Mouse (Mus musculus) lung, embryonic 15.5 days (tissue): ENCODE data around the gene Prkag2. TPM values are rescaled to one million over a fixed set of nuclear protein-coding genes. Genes with fewer than 3 reads are reported as not detected.
A peak's percentile ranks its signal among the peaks of the same experiment; 100 is the strongest.

Experiments used
- ATAC-seq: fragments of 200-750 bp; cut with Nextera tagmentation; 2 replicates; pipeline ENCODE4 v1.8.0; 2017; ENCODE audit warnings: moderate number of reproducible peaks, borderline replicate concordance; ENCODE audit not compliant: low FRiP score, low TSS enrichment; ENCODE audit errors: extremely low read depth
- H3K27ac ChIP-seq: fragments of 300-500 bp; sonication (generic); 2 replicates; pipeline ENCODE4 v1.5.1; 2015; ENCODE audit warnings: moderate library complexity, mild to moderate bottlenecking, inconsistent platforms
- H3K27me3 ChIP-seq: fragments of 300-500 bp; sonication (generic); 2 replicates; pipeline ENCODE4 v1.6.1; 2015; ENCODE audit warnings: inconsistent platforms
- H3K36me3 ChIP-seq: fragments of 300-500 bp; sonication (generic); 2 replicates; pipeline ENCODE4 v1.6.1; 2015; ENCODE audit warnings: inconsistent platforms
- H3K4me1 ChIP-seq: fragments of 300-500 bp; sonication (generic); 2 replicates; pipeline ENCODE4 v1.6.1; 2015; ENCODE audit warnings: inconsistent platforms
- H3K4me2 ChIP-seq: fragments of 300-500 bp; sonication (generic); 2 replicates; pipeline ENCODE4 v1.6.1; 2015; ENCODE audit warnings: inconsistent platforms, mild to moderate bottlenecking, moderate library complexity
- H3K4me3 ChIP-seq: fragments of 300-500 bp; sonication (generic); 2 replicates; pipeline ENCODE4 v1.5.1; 2015; ENCODE audit warnings: mild to moderate bottlenecking, inconsistent platforms
- H3K9ac ChIP-seq: fragments of 300-500 bp; sonication (generic); 2 replicates; pipeline ENCODE4 v1.6.1; 2015; ENCODE audit warnings: inconsistent platforms
- H3K9me3 ChIP-seq: fragments of 300-500 bp; sonication (generic); 2 replicates; pipeline ENCODE4 v1.6.1; 2016; ENCODE audit warnings: inconsistent platforms
- WGBS: fragments of 180-500 bp; shearing (Covaris S2); methylation state at CpG from one replicate; pipeline ENCODE4 v1.1.7; 2015; 5-methylcytosine and 5-hydroxymethylcytosine counted together
- polyA plus RNA-seq: library from polyadenylated mRNA; unstranded; fragments of >200 nt; fragmentation: Nextera tagmentation; extraction: Ambion mirVana; gene quantifications from 2 replicates; pipeline ENCODE4 v1.2.1, GENCODE M21; 2015

Prkag2 gene
- polyA plus RNA-seq, 1 experiment from 2014 or later, result 30.2 TPM

- WGBS, result 5% methylated on average over 8 of the region's 8 CpGs
Measured at GRCm38 (mm10) chr5:25011019-25011485, 89.4 kb downstream of the Prkag2 start.

GRCm38 (mm10) chr5:25010438-25010892 lies 90.0 kb downstream of the Prkag2 start:
- no peaks in the 10 kb centered on the region for H3K27me3 ChIP-seq
- H3K4me2 ChIP-seq, result peak overlapping the region; percentile 50
- no peak overlapping the region for H3K4me3 ChIP-seq
- no peaks in the 10 kb centered on the region for H3K9me3 ChIP-seq
- H3K9ac ChIP-seq, result no peak overlapping the region
- WGBS, result 3% methylated on average over 9 of the region's 9 CpGs
- ATAC-seq, result peak; percentile 68; the same call in 1 of the 2 replicates
- peaks cover 32% of the 10 kb centered on the region for H3K4me1 ChIP-seq
- H3K27ac ChIP-seq, result peak overlapping the region; percentile 20; the same call in 1 of the 2 replicates
- H3K36me3 ChIP-seq, result no peaks in the 10 kb centered on the region

More at GRCm38 (mm10) chr5:25011019-25011485, 89.4 kb downstream of the Prkag2 start:
- Histone ChIP-seq H3K27me3 (no peaks in the 10 kb centered on the region), H3K4me3 (no peak overlapping the region), H3K4me1 (peaks cover 26% of the 10 kb centered on the region), H3K27ac (no peak overlapping the region), H3K9me3 (no peaks in the 10 kb centered on the region), H3K36me3 (no peaks in the 10 kb centered on the region), H3K4me2 (peak overlapping the region; percentile 50), H3K9ac (no peak overlapping the region)
- peak; percentile 44 for ATAC-seq

GRCm38 (mm10) chr5:25009770-25010169 lies 90.7 kb downstream of the Prkag2 start:
- no peak overlapping the region for H3K27ac ChIP-seq

GRCm38 (mm10) chr5:25008966-25009365 lies 91.5 kb downstream of the Prkag2 start:
- Histone ChIP-seq H3K4me2 (no peak overlapping the region), H3K27me3 (no peaks in the 10 kb centered on the region), H3K4me3 (no peak overlapping the region), H3K9me3 (no peaks in the 10 kb centered on the region), H3K27ac (no peak overlapping the region), H3K9ac (no peak overlapping the region), H3K4me1 (peaks cover 35% of the 10 kb centered on the region), H3K36me3 (no peaks in the 10 kb centered on the region)
- 34% methylated on average over 3 of the region's 3 CpGs for WGBS
- no peak for ATAC-seq

More at GRCm38 (mm10) chr5:25009770-25010169, 90.7 kb downstream of the Prkag2 start:
- no peaks in the 10 kb centered on the region for H3K9me3 ChIP-seq
- no peak overlapping the region for H3K4me3 ChIP-seq
- WGBS, result 74% methylated on average over 3 of the region's 3 CpGs
- no peaks in the 10 kb centered on the region for H3K36me3 ChIP-seq
- H3K4me2 ChIP-seq, result no peak overlapping the region
- peaks cover 35% of the 10 kb centered on the region for H3K4me1 ChIP-seq
- no peaks in the 10 kb centered on the region for H3K27me3 ChIP-seq
- H3K9ac ChIP-seq, result no peak overlapping the region
- no peak for ATAC-seq

GRCm38 (mm10) chr5:25006848-25007247 lies 93.6 kb downstream of the Prkag2 start:
- WGBS, result 40% methylated on average over 8 of the region's 8 CpGs
- Histone ChIP-seq H3K4me3 (no peak overlapping the region), H3K27me3 (no peaks in the 10 kb centered on the region), H3K4me2 (no peak overlapping the region), H3K4me1 (peaks cover 35% of the 10 kb centered on the region), H3K9me3 (no peaks in the 10 kb centered on the region), H3K27ac (peak overlapping the region; percentile 67), H3K9ac (no peak overlapping the region), H3K36me3 (no peaks in the 10 kb centered on the region)
- ATAC-seq, result peak; percentile 53

- ATAC-seq, result peak; percentile 43
- no peaks in the 10 kb centered on the region for H3K9me3 ChIP-seq
- peaks cover 38% of the 10 kb centered on the region for H3K4me1 ChIP-seq
- no peak overlapping the region for H3K9ac ChIP-seq
- no peak overlapping the region for H3K4me2 ChIP-seq
- no peaks in the 10 kb centered on the region for H3K27me3 ChIP-seq
- no peak overlapping the region for H3K4me3 ChIP-seq
- H3K27ac ChIP-seq, result peak overlapping the region; percentile 36; the same call in 1 of the 2 replicates
- WGBS, result 16% methylated on average over 6 of the region's 6 CpGs
- H3K36me3 ChIP-seq, result no peaks in the 10 kb centered on the region
Measured at GRCm38 (mm10) chr5:25005532-25006129, 94.8 kb downstream of the Prkag2 start.

GRCm38 (mm10) chr5:25001391-25001794 lies 99.0 kb downstream of the Prkag2 start:
- no peak overlapping the region for H3K9ac ChIP-seq
- H3K4me1 ChIP-seq, result peaks cover 19% of the 10 kb centered on the region
- H3K9me3 ChIP-seq, result no peaks in the 10 kb centered on the region
- no peak overlapping the region for H3K27ac ChIP-seq
- no peaks in the 10 kb centered on the region for H3K27me3 ChIP-seq
- no peak overlapping the region for H3K4me3 ChIP-seq
- H3K4me2 ChIP-seq, result no peak overlapping the region
- WGBS, result 22% methylated on average over 8 of the region's 8 CpGs
- no peak for ATAC-seq
- H3K36me3 ChIP-seq, result no peaks in the 10 kb centered on the region

GRCm38 (mm10) chr5:24999351-24999750 lies 101.1 kb downstream of the Prkag2 start:
- 90% methylated on average over 4 of the region's 4 CpGs for WGBS

GRCm38 (mm10) chr5:24995576-24996100 lies 104.8 kb downstream of the Prkag2 start:
- peak overlapping the region; percentile 31 for H3K4me3 ChIP-seq
- H3K4me2 ChIP-seq, result peak overlapping the region; percentile 65
- ATAC-seq, result peak; percentile 84
- peak overlapping the region; percentile 23; the same call in 1 of the 2 replicates for H3K9ac ChIP-seq
- H3K27ac ChIP-seq, result peak overlapping the region; percentile 51
- no peaks in the 10 kb centered on the region for H3K36me3 ChIP-seq
- H3K9me3 ChIP-seq, result no peaks in the 10 kb centered on the region
- H3K4me1 ChIP-seq, result peaks cover 14% of the 10 kb centered on the region
- H3K27me3 ChIP-seq, result no peaks in the 10 kb centered on the region
- 4% methylated on average over 13 of the region's 13 CpGs for WGBS

More at GRCm38 (mm10) chr5:24999351-24999750, 101.1 kb downstream of the Prkag2 start:
- Histone ChIP-seq H3K9me3 (no peaks in the 10 kb centered on the region), H3K4me1 (peaks cover 22% of the 10 kb centered on the region), H3K4me2 (no peak overlapping the region), H3K27ac (no peak overlapping the region), H3K4me3 (no peak overlapping the region), H3K36me3 (no peaks in the 10 kb centered on the region), H3K27me3 (no peaks in the 10 kb centered on the region), H3K9ac (no peak overlapping the region)
- no peak for ATAC-seq

- Histone ChIP-seq H3K36me3 (no peaks in the 10 kb centered on the region), H3K9ac (no peak overlapping the region), H3K4me3 (no peak overlapping the region), H3K4me2 (no peak overlapping the region), H3K27me3 (no peaks in the 10 kb centered on the region), H3K27ac (no peak overlapping the region), H3K9me3 (no peaks in the 10 kb centered on the region), H3K4me1 (peaks cover 21% of the 10 kb centered on the region)
- WGBS, result 45% methylated on average over 3 of the region's 3 CpGs
- ATAC-seq, result no peak
Measured at GRCm38 (mm10) chr5:24993190-24993589, 107.3 kb downstream of the Prkag2 start.

- no peak overlapping the region for H3K4me2 ChIP-seq
- no peak overlapping the region for H3K9ac ChIP-seq
- H3K27ac ChIP-seq, result no peak overlapping the region
- H3K9me3 ChIP-seq, result no peaks in the 10 kb centered on the region
- ATAC-seq, result no peak
- no peaks in the 10 kb centered on the region for H3K36me3 ChIP-seq
- H3K4me3 ChIP-seq, result no peak overlapping the region
- no peaks in the 10 kb centered on the region for H3K27me3 ChIP-seq
- WGBS, result 65% methylated on average over 1 of the region's 1 CpGs
- peaks cover 21% of the 10 kb centered on the region for H3K4me1 ChIP-seq
Measured at GRCm38 (mm10) chr5:24991575-24991974, 108.9 kb downstream of the Prkag2 start.

GRCm38 (mm10) chr5:24990460-24990859 lies 110.0 kb downstream of the Prkag2 start:
- Histone ChIP-seq H3K4me1 (peaks cover 18% of the 10 kb centered on the region), H3K36me3 (no peaks in the 10 kb centered on the region), H3K9me3 (no peaks in the 10 kb centered on the region), H3K9ac (no peak overlapping the region), H3K4me2 (no peak overlapping the region), H3K27me3 (no peaks in the 10 kb centered on the region), H3K27ac (no peak overlapping the region), H3K4me3 (no peak overlapping the region)
- 61% methylated on average over 5 of the region's 5 CpGs for WGBS
- no peak for ATAC-seq
